Mouse (Mus musculus): ENCODE measurements at regions not wholly inside any gene's neighbourhood (a gene's known extent, or its start where the extent isn't known, plus 50 kb on each side); places are given as distances from the start of the nearest gene placed in this dataset.

- Histone ChIP-seq H3K36me3 (ENCODE audit: control insufficient read depth, insufficient read depth, low read length) (no peaks in the 10 kb centered on the region), H3K27ac (ENCODE audit: insufficient read depth, low read depth, low read length) (no peak overlapping the region), H3K4me1 (ENCODE audit: control insufficient read depth, insufficient read depth, low read length) (no peaks in the 10 kb centered on the region), H3K4me3 (ENCODE audit: insufficient read depth, low read depth, low read length) (no peak overlapping the region), H3K27me3 (replicated peaks; ENCODE audit: control insufficient read depth, insufficient read depth, low read length) (no peaks in the 10 kb centered on the region)
- WGBS = 25% methylated on average over 19 of the region's 19 CpGs
- peak; percentile 68 for DNase-seq
- TF ChIP-seq POLR2A (IDR thresholded peaks at IDR 0.05; ENCODE audit: low read depth, low read length) = no peak
- peak; percentile 90 for TF ChIP-seq CTCF (conservative IDR thresholded peaks at IDR 0.05; ENCODE audit: insufficient read depth, insufficient read length, low read depth, low read length)
Measured at GRCm38 (mm10) chr12:50943741-50944521, 295.0 kb upstream of the Prkd1 start.

- Histone ChIP-seq H3K27me3 (replicated peaks; ENCODE audit: control insufficient read depth, insufficient read depth, low read length) (no peaks in the 10 kb centered on the region), H3K36me3 (ENCODE audit: control insufficient read depth, insufficient read depth, low read length) (no peaks in the 10 kb centered on the region), H3K27ac (ENCODE audit: insufficient read depth, low read depth, low read length) (no peak overlapping the region), H3K4me3 (ENCODE audit: insufficient read depth, low read depth, low read length) (no peak overlapping the region), H3K4me1 (ENCODE audit: control insufficient read depth, insufficient read depth, low read length) (no peaks in the 10 kb centered on the region)
- 53% methylated on average over 3 of the region's 3 CpGs for WGBS
- DNase-seq = no peak
- TF ChIP-seq POLR2A (IDR thresholded peaks at IDR 0.05; ENCODE audit: low read depth, low read length) (no peak), CTCF (conservative IDR thresholded peaks at IDR 0.05; ENCODE audit: insufficient read depth, insufficient read length, low read depth, low read length) (no peak)
Measured at GRCm38 (mm10) chr12:50943340-50943739, 294.4 kb upstream of the Prkd1 start.

GRCm38 (mm10) chr12:50935516-50935915 is 286.6 kb upstream of the Prkd1 start:
- Histone ChIP-seq H3K4me3 (ENCODE audit: insufficient read depth, low read depth, low read length) (no peak overlapping the region), H3K27ac (ENCODE audit: insufficient read depth, low read depth, low read length) (no peak overlapping the region), H3K4me1 (ENCODE audit: control insufficient read depth, insufficient read depth, low read length) (no peaks in the 10 kb centered on the region), H3K36me3 (ENCODE audit: control insufficient read depth, insufficient read depth, low read length) (no peaks in the 10 kb centered on the region), H3K27me3 (replicated peaks; ENCODE audit: control insufficient read depth, insufficient read depth, low read length) (no peaks in the 10 kb centered on the region; the same call in 1 of the 2 replicates)
- TF ChIP-seq POLR2A (IDR thresholded peaks at IDR 0.05; ENCODE audit: low read depth, low read length) (no peak), CTCF (conservative IDR thresholded peaks at IDR 0.05; ENCODE audit: insufficient read depth, insufficient read length, low read depth, low read length) (no peak)
- DNase-seq = no peak
- WGBS = 71% methylated on average over 5 of the region's 5 CpGs

GRCm38 (mm10) chr12:50932496-50932895 is 283.6 kb upstream of the Prkd1 start:
- Histone ChIP-seq H3K36me3 (ENCODE audit: control insufficient read depth, insufficient read depth, low read length) (no peaks in the 10 kb centered on the region), H3K27ac (ENCODE audit: insufficient read depth, low read depth, low read length) (no peak overlapping the region), H3K4me3 (ENCODE audit: insufficient read depth, low read depth, low read length) (no peak overlapping the region), H3K27me3 (replicated peaks; ENCODE audit: control insufficient read depth, insufficient read depth, low read length) (no peaks in the 10 kb centered on the region; the same call in 1 of the 2 replicates), H3K4me1 (ENCODE audit: control insufficient read depth, insufficient read depth, low read length) (no peaks in the 10 kb centered on the region)
- DNase-seq = no peak
- 94% methylated on average over 3 of the region's 3 CpGs for WGBS
- TF ChIP-seq CTCF (conservative IDR thresholded peaks at IDR 0.05; ENCODE audit: insufficient read depth, insufficient read length, low read depth, low read length) (no peak), POLR2A (IDR thresholded peaks at IDR 0.05; ENCODE audit: low read depth, low read length) (no peak)

- Histone ChIP-seq H3K36me3 (ENCODE audit: control insufficient read depth, insufficient read depth, low read length) (no peaks in the 10 kb centered on the region), H3K27ac (ENCODE audit: insufficient read depth, low read depth, low read length) (no peak overlapping the region), H3K27me3 (replicated peaks; ENCODE audit: control insufficient read depth, insufficient read depth, low read length) (no peaks in the 10 kb centered on the region; the same call in 1 of the 2 replicates), H3K4me3 (ENCODE audit: insufficient read depth, low read depth, low read length) (no peak overlapping the region), H3K4me1 (ENCODE audit: control insufficient read depth, insufficient read depth, low read length) (no peaks in the 10 kb centered on the region)
- WGBS = 74% methylated on average over 3 of the region's 3 CpGs
- TF ChIP-seq CTCF (conservative IDR thresholded peaks at IDR 0.05; ENCODE audit: insufficient read depth, insufficient read length, low read depth, low read length) (no peak), POLR2A (IDR thresholded peaks at IDR 0.05; ENCODE audit: low read depth, low read length) (no peak)
- DNase-seq = no peak
Measured at GRCm38 (mm10) chr12:50929641-50930040, 280.7 kb upstream of the Prkd1 start.

GRCm38 (mm10) chr12:50926234-50926633 is 277.3 kb upstream of the Prkd1 start:
- WGBS = 47% methylated on average over 2 of the region's 2 CpGs
- DNase-seq = no peak
- TF ChIP-seq POLR2A (IDR thresholded peaks at IDR 0.05; ENCODE audit: low read depth, low read length) (no peak), CTCF (conservative IDR thresholded peaks at IDR 0.05; ENCODE audit: insufficient read depth, insufficient read length, low read depth, low read length) (no peak)
- Histone ChIP-seq H3K4me3 (ENCODE audit: insufficient read depth, low read depth, low read length) (no peak overlapping the region), H3K4me1 (ENCODE audit: control insufficient read depth, insufficient read depth, low read length) (no peaks in the 10 kb centered on the region), H3K27ac (ENCODE audit: insufficient read depth, low read depth, low read length) (no peak overlapping the region), H3K36me3 (ENCODE audit: control insufficient read depth, insufficient read depth, low read length) (no peaks in the 10 kb centered on the region), H3K27me3 (replicated peaks; ENCODE audit: control insufficient read depth, insufficient read depth, low read length) (no peaks in the 10 kb centered on the region)

GRCm38 (mm10) chr12:50921739-50922138 is 272.8 kb upstream of the Prkd1 start:
- TF ChIP-seq POLR2A (IDR thresholded peaks at IDR 0.05; ENCODE audit: low read depth, low read length) (no peak), CTCF (conservative IDR thresholded peaks at IDR 0.05; ENCODE audit: insufficient read depth, insufficient read length, low read depth, low read length) (no peak)
- H3K27ac ChIP-seq (ENCODE audit: insufficient read depth, low read depth, low read length) = no peak overlapping the region
- no peak overlapping the region for H3K4me3 ChIP-seq (ENCODE audit: insufficient read depth, low read depth, low read length)
- no peak for DNase-seq
- no peaks in the 10 kb centered on the region for H3K27me3 ChIP-seq (replicated peaks; ENCODE audit: control insufficient read depth, insufficient read depth, low read length)
- WGBS = 73% methylated on average over 1 of the region's 1 CpGs
- no peaks in the 10 kb centered on the region for H3K36me3 ChIP-seq (ENCODE audit: control insufficient read depth, insufficient read depth, low read length)
- H3K4me1 ChIP-seq (ENCODE audit: control insufficient read depth, insufficient read depth, low read length) = no peaks in the 10 kb centered on the region

Data from kidney, adult 2 months (tissue).